Mouse (Mus musculus) CH12.LX (cell line): ENCODE results near the gene Tnnc1. TPM values are rescaled to one million over a fixed set of nuclear protein-coding genes. Genes with fewer than 3 reads are reported as not detected.

Experiments used
- DNase-seq: peaks from one replicate; pipeline ENCODE4 v3.0.0-alpha.2; 2013; ENCODE audit errors: extremely low read depth
- H3K27ac ChIP-seq: 2 replicates; pipeline ENCODE4 v1.5.1; 2012; ENCODE audit warnings: low read depth, mild to moderate bottlenecking, control low read depth, moderate library complexity; ENCODE audit not compliant: insufficient read depth
- H3K27me3 ChIP-seq: replicated peaks from 2 replicates; pipeline ENCODE3; 2012; ENCODE audit warnings: inconsistent platforms
- H3K36me3 ChIP-seq, 2 experiments: replicated peaks in 1 of 2; 2 replicates each; pipeline versions ENCODE3 to v1.6.1; 2012; ENCODE audit warnings: inconsistent platforms in 1 of 2, low read length in 1 of 2, mild to moderate bottlenecking in 1 of 2, mixed read lengths in 1 of 2, moderate library complexity in 1 of 2; ENCODE audit not compliant: control insufficient read depth in 1 of 2, insufficient read depth in 1 of 2
- H3K4me1 ChIP-seq, 2 experiments: 2 replicates each; pipeline ENCODE4 v1.6.1; 2012; ENCODE audit warnings: inconsistent platforms in 1 of 2, moderate library complexity in 1 of 2; ENCODE audit not compliant: insufficient read depth in 2 of 2, control insufficient read depth in 1 of 2
- H3K4me2 ChIP-seq: 2 replicates; pipeline ENCODE4 v1.6.1; 2012; ENCODE audit warnings: low read depth, mild to moderate bottlenecking, control low read depth; ENCODE audit not compliant: poor library complexity, insufficient read depth, severe bottlenecking
- H3K4me3 ChIP-seq, 3 experiments: fragments of 150-350 bp in 1 of 3; sonication (generic) in 1 of 3; replicated peaks in 1 of 3; 2 replicates each; pipeline versions ENCODE3 to v1.5.1; 2011 to 2012; ENCODE audit warnings: low read depth in 2 of 3, low read length in 2 of 3, mild to moderate bottlenecking in 2 of 3, moderate library complexity in 2 of 3, control low read depth in 1 of 3, improper control_type of control experiment in 1 of 3, inconsistent platforms in 1 of 3, mixed read lengths in 1 of 3; ENCODE audit not compliant: poor library complexity in 1 of 3
- H3K79me2 ChIP-seq: replicated peaks from 2 replicates; pipeline ENCODE4 v1.6.1; 2012; ENCODE audit warnings: mild to moderate bottlenecking, moderate library complexity; ENCODE audit not compliant: control insufficient read depth, poor library complexity, insufficient read depth, severe bottlenecking; ENCODE audit errors: extremely low read depth
- H3K9ac ChIP-seq: 2 replicates; pipeline ENCODE4 v1.6.1; 2012; ENCODE audit warnings: low read depth, mild to moderate bottlenecking, control low read depth, moderate library complexity; ENCODE audit not compliant: insufficient read depth
- H3K9me3 ChIP-seq: replicated peaks from 2 replicates; pipeline ENCODE3; 2012; ENCODE audit warnings: low read length, inconsistent platforms, mixed read lengths
- BHLHE40 ChIP-seq: IDR thresholded peaks from 2 replicates; pipeline ENCODE4 v1.6.1; 2011; ENCODE audit warnings: mild to moderate bottlenecking, low read depth, low read length, improper control_type of control experiment
- CHD1 ChIP-seq: IDR thresholded peaks from 2 replicates; pipeline ENCODE4 v1.6.1; 2012; ENCODE audit warnings: low read depth, low read length, improper control_type of control experiment, inconsistent platforms
- CHD2 ChIP-seq: IDR thresholded peaks from 2 replicates; pipeline ENCODE4 v1.6.1; 2011; ENCODE audit warnings: low read length, improper control_type of control experiment
- CTCF ChIP-seq, 2 experiments: IDR thresholded peaks in 1 of 2; conservative IDR thresholded peaks in 1 of 2; 2 replicates each; pipeline ENCODE4 v1.5.1; 2011 to 2012; ENCODE audit warnings: low read depth in 2 of 2, low read length in 2 of 2, improper control_type of control experiment in 1 of 2, inconsistent platforms in 1 of 2, mild to moderate bottlenecking in 1 of 2, moderate library complexity in 1 of 2
- E2F4 ChIP-seq: IDR thresholded peaks from 2 replicates; pipeline ENCODE4 v1.6.1; 2011; ENCODE audit warnings: low read depth, low read length, improper control_type of control experiment; ENCODE audit not compliant: insufficient replicate concordance
- ETS1 ChIP-seq: conservative IDR thresholded peaks from 2 replicates; pipeline ENCODE4 v1.6.1; 2012; ENCODE audit warnings: low read depth, mild to moderate bottlenecking, inconsistent platforms, low read length, improper control_type of control experiment, moderate library complexity
- JUND ChIP-seq: conservative IDR thresholded peaks from 2 replicates; pipeline ENCODE4 v1.6.1; 2011; ENCODE audit warnings: low read depth, low read length, improper control_type of control experiment
- KAT2A ChIP-seq: IDR thresholded peaks from 2 replicates; pipeline ENCODE4 v1.6.1; 2012; ENCODE audit warnings: low read length, improper control_type of control experiment, inconsistent platforms; ENCODE audit not compliant: insufficient replicate concordance
- MAX ChIP-seq: IDR thresholded peaks from 2 replicates; pipeline ENCODE4 v1.6.1; 2011; ENCODE audit warnings: low read length, improper control_type of control experiment
- MXI1 ChIP-seq: IDR thresholded peaks from 2 replicates; pipeline ENCODE4 v1.6.1; 2011; ENCODE audit warnings: mild to moderate bottlenecking, low read depth, low read length, improper control_type of control experiment
- MYC ChIP-seq: IDR thresholded peaks from 2 replicates; pipeline ENCODE4 v1.6.1; 2011; ENCODE audit warnings: low read depth, mild to moderate bottlenecking, improper control_type of control experiment, low read length
- NRF1 ChIP-seq: IDR thresholded peaks from 2 replicates; pipeline ENCODE4 v1.6.1; 2014; ENCODE audit warnings: low read depth, mild to moderate bottlenecking, inconsistent platforms, low read length, improper control_type of control experiment, moderate library complexity
- POLR2AphosphoS2 ChIP-seq: IDR thresholded peaks from 2 replicates; pipeline ENCODE4 v1.6.1; 2011; ENCODE audit warnings: low read depth, low read length, improper control_type of control experiment
- RAD21 ChIP-seq: IDR thresholded peaks from 2 replicates; pipeline ENCODE4 v1.6.1; 2011; ENCODE audit warnings: low read depth, mild to moderate bottlenecking, low read length, improper control_type of control experiment, moderate library complexity
- RCOR1 ChIP-seq: conservative IDR thresholded peaks from 2 replicates; pipeline ENCODE4 v1.6.1; 2012; ENCODE audit warnings: low read depth, mild to moderate bottlenecking, inconsistent platforms, low read length, improper control_type of control experiment
- SMC3 ChIP-seq: IDR thresholded peaks from 2 replicates; pipeline ENCODE4 v1.6.1; 2011; ENCODE audit warnings: low read depth, low read length, improper control_type of control experiment
- TBP ChIP-seq: conservative IDR thresholded peaks from 2 replicates; pipeline ENCODE4 v1.6.1; 2011; ENCODE audit warnings: low read depth, low read length, improper control_type of control experiment
- UBTF ChIP-seq: IDR thresholded peaks from 2 replicates; pipeline ENCODE4 v1.6.1; 2012; ENCODE audit warnings: low read depth, mild to moderate bottlenecking, inconsistent platforms, low read length, improper control_type of control experiment, moderate library complexity
- USF2 ChIP-seq: conservative IDR thresholded peaks from 2 replicates; pipeline ENCODE4 v1.6.1; 2011; ENCODE audit warnings: low read depth, low read length, improper control_type of control experiment
- ZC3H11A ChIP-seq: IDR thresholded peaks from 2 replicates; pipeline ENCODE4 v1.6.1; 2012; ENCODE audit warnings: low read depth, mild to moderate bottlenecking, inconsistent platforms, low read length, improper control_type of control experiment
- ZKSCAN1 ChIP-seq: IDR thresholded peaks from 2 replicates; pipeline ENCODE4 v1.6.1; 2012; ENCODE audit warnings: low read depth, inconsistent platforms, low read length, improper control_type of control experiment, borderline replicate concordance
- ZMIZ1 ChIP-seq: IDR thresholded peaks from 2 replicates; pipeline ENCODE4 v1.6.1; 2012; ENCODE audit warnings: low read depth, mild to moderate bottlenecking, inconsistent platforms, low read length, improper control_type of control experiment
- ZNF384 ChIP-seq: IDR thresholded peaks from 2 replicates; pipeline ENCODE4 v1.6.1; 2012; ENCODE audit warnings: low read depth, low read length, improper control_type of control experiment, inconsistent platforms
- dilution Hi-C: fragments of 300-500 bp; cut with MboI; formaldehyde crosslinking; loops from 2 replicates; pipeline ENCODE4 v1.14.3; 2020; ENCODE audit warnings: low sequenced_read_pairs; ENCODE audit not compliant: extremely low pct_unique_long_range_greater_than_20kb, extremely low pct_ligation_motif_present
- in situ Hi-C: fragments of 300-500 bp; cut with MboI; formaldehyde crosslinking; loops from 3 replicates; pipeline ENCODE4 v1.14.3; 2019; ENCODE audit warnings: low sequenced_read_pairs, low pct_ligation_motif_present, low pct_unique_long_range_greater_than_20kb, mixed read lengths
- polyA plus RNA-seq: library from polyadenylated mRNA; unstranded; fragments of >175 nt; gene quantifications from 2 replicates; pipeline ENCODE4 v1.2.1, GENCODE M21; 2012; ENCODE audit warnings: low read depth; ENCODE audit not compliant: insufficient read length
- total RNA-seq, 2 experiments: library from RNA; depleted of rRNA; stranded (reverse); fragments of 300-350 nt in 1 of 2; fragments of >200 nt in 1 of 2; gene quantifications; 2 replicates each; pipeline ENCODE4 v1.2.3; 2012 to 2014

The Tnnc1 gene
- total and polyA plus RNA-seq, 3 experiments = 0.25 to 0.66 (median 0.63) TPM

- TF ChIP-seq E2F4 (no peak), KAT2A (no peak), ETS1 (no peak), NRF1 (no peak), SMC3 (no peak), ZNF384 (no peak), JUND (no peak), CTCF (conservative IDR thresholded peaks at IDR 0.05 in 1 of 2, IDR thresholded peaks at IDR 0.05 in 1 of 2; ENCODE audit: low read depth in 2 of 2, low read length in 2 of 2) (no peak), TBP (no peak), UBTF (no peak), ZMIZ1 (no peak), POLR2AphosphoS2 (no peak), MXI1 (no peak), MAX (no peak), ZKSCAN1 (no peak)
- no peak overlapping the region for H3K4me2 ChIP-seq
- H3K4me1 ChIP-seq = peaks cover 12 to 30% of the 10 kb centered on the region in 2 experiments
- H3K9ac ChIP-seq = no peak overlapping the region
- no peak overlapping the region for H3K27ac ChIP-seq
- in situ Hi-C loops (no loop called here), dilution Hi-C loops (no loop called here)
- no peaks in the 10 kb centered on the region for H3K36me3 ChIP-seq
- H3K9me3 ChIP-seq = no peaks in the 10 kb centered on the region
- no peak for DNase-seq
- peaks cover 14% of the 10 kb centered on the region for H3K27me3 ChIP-seq
- no peaks in the 10 kb centered on the region for H3K79me2 ChIP-seq
- H3K4me3 ChIP-seq = no peak overlapping the region
Observed at GRCm38 (mm10) chr14:31213868-31214267, 5.8 kb downstream of the Tnnc1 start.

- DNase-seq = no peak
- H3K27me3 ChIP-seq = peaks cover 14% of the 10 kb centered on the region
- H3K79me2 ChIP-seq = no peaks in the 10 kb centered on the region
- in situ Hi-C loops (loop anchor here (5.0 kb wide), 1 partner anchor 38 kb away; the partner anchor contains the start of genes Bap1 and Phf7), dilution Hi-C loops (no loop called here)
- no peak overlapping the region for H3K4me2 ChIP-seq
- TF ChIP-seq CTCF (conservative IDR thresholded peaks at IDR 0.05 in 1 of 2, IDR thresholded peaks at IDR 0.05 in 1 of 2; ENCODE audit: low read depth in 2 of 2, low read length in 2 of 2) (no peak), CHD2 (no peak), ZC3H11A (no peak), NRF1 (no peak), USF2 (no peak), TBP (no peak), RAD21 (no peak), ZNF384 (no peak), RCOR1 (no peak), JUND (no peak), CHD1 (no peak), MYC (no peak), BHLHE40 (no peak)
- no peak overlapping the region for H3K4me3 ChIP-seq
- no peak overlapping the region for H3K27ac ChIP-seq
- peaks cover 12 to 30% of the 10 kb centered on the region in 2 experiments for H3K4me1 ChIP-seq
- no peaks in the 10 kb centered on the region for H3K36me3 ChIP-seq
- no peaks in the 10 kb centered on the region for H3K9me3 ChIP-seq
- no peak overlapping the region for H3K9ac ChIP-seq
Observed at GRCm38 (mm10) chr14:31214684-31215083, 6.6 kb downstream of the Tnnc1 start.
